Mouse (Mus musculus) stomach, embryonic 15.5 days (tissue): Measurements from ENCODE around the gene Ercc2. TPM values are rescaled to one million over a fixed set of nuclear protein-coding genes. Genes with fewer than 3 reads are reported as not detected.
A peak's percentile ranks its signal among the peaks of the same experiment; 100 is the strongest.

Experiments used
- ATAC-seq: fragments of 200-750 bp; cut with Nextera tagmentation; 2 replicates; pipeline ENCODE4 v1.8.0; 2017; ENCODE audit warnings: low read depth, moderate number of reproducible peaks, moderate TSS enrichment; ENCODE audit not compliant: insufficient read depth, low FRiP score
- H3K27ac ChIP-seq: fragments of 300-500 bp; sonication (generic); 2 replicates; pipeline ENCODE4 v1.5.1; 2015; ENCODE audit warnings: mild to moderate bottlenecking, inconsistent platforms
- H3K27me3 ChIP-seq: fragments of 300-500 bp; sonication (generic); replicated peaks from 2 replicates; pipeline ENCODE4 v1.6.1; 2015; ENCODE audit warnings: inconsistent platforms
- H3K36me3 ChIP-seq: fragments of 300-500 bp; sonication (generic); 2 replicates; pipeline ENCODE4 v1.6.1; 2015; ENCODE audit warnings: inconsistent platforms
- H3K4me1 ChIP-seq: fragments of 300-500 bp; sonication (generic); 2 replicates; pipeline ENCODE4 v1.6.1; 2015; ENCODE audit warnings: inconsistent platforms
- H3K4me2 ChIP-seq: fragments of 300-500 bp; sonication (generic); 2 replicates; pipeline ENCODE4 v1.6.1; 2015; ENCODE audit warnings: mild to moderate bottlenecking, inconsistent platforms
- H3K4me3 ChIP-seq: fragments of 300-500 bp; sonication (generic); replicated peaks from 2 replicates; pipeline ENCODE4 v1.5.1; 2015; ENCODE audit warnings: inconsistent platforms
- H3K9ac ChIP-seq: fragments of 300-500 bp; sonication (generic); 2 replicates; pipeline ENCODE4 v1.6.1; 2015; ENCODE audit warnings: inconsistent platforms
- H3K9me3 ChIP-seq: fragments of 300-500 bp; sonication (generic); 2 replicates; pipeline ENCODE4 v1.6.1; 2016; ENCODE audit warnings: inconsistent platforms
- WGBS: fragments of 180-500 bp; shearing (Covaris S2); methylation state at CpG from one replicate; pipeline ENCODE4 v1.1.7; 2015; 5-methylcytosine and 5-hydroxymethylcytosine counted together
- polyA plus RNA-seq: library from polyadenylated mRNA; unstranded; fragments of >200 nt; fragmentation: Nextera tagmentation; extraction: Ambion mirVana; gene quantifications from 2 replicates; pipeline ENCODE4 v1.2.1, GENCODE M21; 2015

Ercc2 gene
- polyA plus RNA-seq, 1 experiment from 2014 or later, result 13.5 TPM

- Histone ChIP-seq H3K9ac (peak within 1 kb of the TSS; percentile 32; the same call in 1 of the 2 replicates), H3K4me2 (peak within 1 kb of the TSS; percentile 84), H3K36me3 (no peaks in the 10 kb centered on the region), H3K9me3 (no peaks in the 10 kb centered on the region), H3K4me3 (peak within 1 kb of the TSS; percentile 60), H3K4me1 (peaks cover 28% of the 10 kb centered on the region), H3K27me3 (peaks cover 3% of the 10 kb centered on the region; the same call in 1 of the 2 replicates), H3K27ac (peak within 1 kb of the TSS; percentile 86)
- whole genome bisulfite sequencing, result 22% methylated on average over 12 of the region's 12 CpGs
- no peak for ATAC-seq
Measured at GRCm38 (mm10) chr7:19344237-19344847, 37.5 kb upstream of the Ercc2 start, which contains the start of gene Ercc1. TSS of gene Ercc1 (plus strand) at chr7:19344778.

GRCm38 (mm10) chr7:19344938-19345471 lies 36.8 kb upstream of the Ercc2 start:
- under 1% methylated on average over 31 of the region's 31 CpGs for WGBS
- ATAC-seq, result peak; percentile 95
- H3K9ac ChIP-seq, result peak overlapping the region; percentile 32; the same call in 1 of the 2 replicates

GRCm38 (mm10) chr7:19349188-19349915 lies 32.5 kb upstream of the Ercc2 start:
- H3K9ac ChIP-seq, result no peak overlapping the region
- H3K36me3 ChIP-seq, result peaks cover 24% of the 10 kb centered on the region
- no peak for ATAC-seq
- no peaks in the 10 kb centered on the region for H3K27me3 ChIP-seq
- no peak overlapping the region for H3K4me3 ChIP-seq
- H3K4me2 ChIP-seq, result no peak overlapping the region
- H3K27ac ChIP-seq, result no peak overlapping the region
- no peaks in the 10 kb centered on the region for H3K9me3 ChIP-seq
- peaks cover 8% of the 10 kb centered on the region; the same call in 1 of the 2 replicates for H3K4me1 ChIP-seq
- WGBS, result 83% methylated on average over 13 of the region's 13 CpGs

More at GRCm38 (mm10) chr7:19344938-19345471, 36.8 kb upstream of the Ercc2 start:
- H3K4me2 ChIP-seq, result peak overlapping the region; percentile 84
- H3K27me3 ChIP-seq, result peaks cover 3% of the 10 kb centered on the region; the same call in 1 of the 2 replicates
- H3K36me3 ChIP-seq, result no peaks in the 10 kb centered on the region
- peak overlapping the region; percentile 86 for H3K27ac ChIP-seq
- H3K4me3 ChIP-seq, result peak overlapping the region; percentile 60
- H3K4me1 ChIP-seq, result peaks cover 28% of the 10 kb centered on the region
- no peaks in the 10 kb centered on the region for H3K9me3 ChIP-seq

GRCm38 (mm10) chr7:19350221-19350620 lies 31.6 kb upstream of the Ercc2 start:
- H3K36me3 ChIP-seq, result peaks cover 24% of the 10 kb centered on the region
- H3K4me3 ChIP-seq, result no peak overlapping the region
- no peak overlapping the region for H3K9ac ChIP-seq
- ATAC-seq, result no peak
- no peak overlapping the region for H3K4me2 ChIP-seq
- H3K9me3 ChIP-seq, result no peaks in the 10 kb centered on the region
- H3K4me1 ChIP-seq, result peaks cover 8% of the 10 kb centered on the region; the same call in 1 of the 2 replicates
- no peaks in the 10 kb centered on the region for H3K27me3 ChIP-seq
- no peak overlapping the region for H3K27ac ChIP-seq
- 95% methylated on average over 8 of the region's 8 CpGs for WGBS

- Histone ChIP-seq H3K4me3 (no peak overlapping the region), H3K36me3 (peaks cover 32% of the 10 kb centered on the region), H3K4me1 (peaks cover 13% of the 10 kb centered on the region), H3K27ac (no peak overlapping the region), H3K9me3 (no peaks in the 10 kb centered on the region), H3K9ac (no peak overlapping the region), H3K27me3 (no peaks in the 10 kb centered on the region), H3K4me2 (no peak overlapping the region)
- 83% methylated on average over 5 of the region's 5 CpGs for WGBS
- ATAC-seq, result no peak
Measured at GRCm38 (mm10) chr7:19354991-19355390, 26.8 kb upstream of the Ercc2 start.

GRCm38 (mm10) chr7:19356311-19356710 lies 25.5 kb upstream of the Ercc2 start:
- Histone ChIP-seq H3K27ac (no peak overlapping the region), H3K4me1 (peaks cover 22% of the 10 kb centered on the region), H3K4me3 (no peak overlapping the region), H3K9ac (no peak overlapping the region), H3K36me3 (peaks cover 22% of the 10 kb centered on the region), H3K27me3 (no peaks in the 10 kb centered on the region), H3K9me3 (no peaks in the 10 kb centered on the region), H3K4me2 (no peak overlapping the region)
- ATAC-seq, result no peak
- 68% methylated on average over 10 of the region's 10 CpGs for WGBS

- H3K4me3 ChIP-seq, result peak overlapping the region; percentile 82
- no peak overlapping the region for H3K9ac ChIP-seq
- no peak for ATAC-seq
- peaks cover 29% of the 10 kb centered on the region for H3K4me1 ChIP-seq
- 87% methylated on average over 25 of the region's 25 CpGs for WGBS
- peak overlapping the region; percentile 97 for H3K4me2 ChIP-seq
- no peaks in the 10 kb centered on the region for H3K9me3 ChIP-seq
- H3K27me3 ChIP-seq, result no peaks in the 10 kb centered on the region
- peaks cover 10% of the 10 kb centered on the region for H3K36me3 ChIP-seq
- no peak overlapping the region for H3K27ac ChIP-seq
Measured at GRCm38 (mm10) chr7:19357381-19358375, 24.1 kb upstream of the Ercc2 start.

GRCm38 (mm10) chr7:19358634-19359033 lies 23.2 kb upstream of the Ercc2 start:
- H3K27ac ChIP-seq, result no peak overlapping the region
- no peaks in the 10 kb centered on the region for H3K27me3 ChIP-seq

GRCm38 (mm10) chr7:19359299-19359891 lies 22.4 kb upstream of the Ercc2 start, which contains the start of the genes Cd3eap and Ppp1r13l:
TSS of gene Cd3eap (minus strand) at chr7:19359483.
TSS of gene Ppp1r13l (plus strand) at chr7:19359749.
- ATAC-seq, result peak; percentile 53; the same call in 1 of the 2 replicates
- WGBS, result under 1% methylated on average over 31 of the region's 31 CpGs
- peaks cover 37% of the 10 kb centered on the region for H3K4me1 ChIP-seq
- H3K27me3 ChIP-seq, result no peaks in the 10 kb centered on the region
- no peaks in the 10 kb centered on the region for H3K9me3 ChIP-seq
- H3K27ac ChIP-seq, result peak within 1 kb of the TSS; percentile 67
- H3K4me2 ChIP-seq, result peak within 1 kb of the TSS; percentile 97
- peak within 1 kb of the TSS; percentile 17; the same call in 1 of the 2 replicates for H3K9ac ChIP-seq
- H3K36me3 ChIP-seq, result peaks cover 8% of the 10 kb centered on the region; the same call in 1 of the 2 replicates
- H3K4me3 ChIP-seq, result peak within 1 kb of the TSS; percentile 82

More at GRCm38 (mm10) chr7:19358634-19359033, 23.2 kb upstream of the Ercc2 start:
- 13% methylated on average over 13 of the region's 13 CpGs for WGBS
- Histone ChIP-seq H3K4me1 (peaks cover 34% of the 10 kb centered on the region), H3K4me3 (peak overlapping the region; percentile 82), H3K9me3 (no peaks in the 10 kb centered on the region), H3K4me2 (peak overlapping the region; percentile 97), H3K9ac (peak overlapping the region; percentile 17; the same call in 1 of the 2 replicates), H3K36me3 (peaks cover 8% of the 10 kb centered on the region; the same call in 1 of the 2 replicates)
- ATAC-seq, result no peak

- Histone ChIP-seq H3K27ac (peak overlapping the region; percentile 67), H3K9ac (peak overlapping the region; percentile 4; the same call in 1 of the 2 replicates), H3K4me2 (peak overlapping the region; percentile 97), H3K36me3 (peaks cover 8% of the 10 kb centered on the region; the same call in 1 of the 2 replicates), H3K9me3 (no peaks in the 10 kb centered on the region), H3K4me3 (peak overlapping the region; percentile 82), H3K27me3 (no peaks in the 10 kb centered on the region), H3K4me1 (peaks cover 37% of the 10 kb centered on the region)
- under 1% methylated on average over 45 of the region's 45 CpGs for whole genome bisulfite sequencing
- ATAC-seq, result peak; percentile 54
Measured at GRCm38 (mm10) chr7:19359892-19360641, 21.7 kb upstream of the Ercc2 start.
